Mouse (Mus musculus) brain, embryonic 18.5 days (tissue): Measurements from ENCODE around the gene Fitm2.

Source experiments
- DNase-seq: peaks from one replicate; pipeline ENCODE4 v3.0.0-alpha.2; 2012; ENCODE audit warnings: low read depth, low spot score

Gene Fitm2

DNA sequence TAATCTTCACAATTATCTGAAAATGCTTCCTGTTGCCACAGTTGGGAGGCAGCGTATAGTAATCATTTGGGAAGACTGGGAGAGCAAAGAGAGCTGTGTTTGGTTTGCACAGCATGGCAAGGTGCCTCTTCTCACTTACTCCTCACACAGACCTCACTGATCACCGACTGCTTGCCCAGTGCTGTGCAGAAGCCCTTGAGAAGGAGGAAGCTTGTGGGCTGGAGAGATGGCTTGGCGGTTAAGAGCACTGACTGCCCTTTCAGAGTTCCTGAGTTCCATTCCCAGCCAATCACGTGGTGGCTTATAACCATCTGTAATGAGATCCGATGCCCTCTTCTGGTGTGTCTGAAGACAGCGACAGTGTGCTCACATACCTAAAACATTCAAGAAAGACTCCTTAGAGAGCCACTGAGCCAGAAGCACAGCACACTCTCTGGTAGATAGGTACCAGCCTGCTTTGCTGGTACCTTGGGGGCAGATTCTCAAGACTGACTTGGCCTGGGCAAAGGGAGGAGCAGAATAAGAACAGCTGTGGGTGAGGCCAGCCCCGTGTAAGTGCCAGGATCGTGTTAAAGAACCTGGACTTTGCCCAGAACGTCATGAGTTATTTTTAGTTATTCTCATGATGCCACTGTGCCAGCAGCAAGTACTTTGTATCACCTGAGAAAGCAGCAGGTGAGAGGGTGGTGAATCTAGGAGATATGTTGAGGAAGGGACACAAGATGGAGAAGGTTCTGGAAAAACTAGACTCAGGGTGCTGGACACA lies 49.4 kb downstream of the Fitm2 start:
- no peak for DNase-seq

DNA sequence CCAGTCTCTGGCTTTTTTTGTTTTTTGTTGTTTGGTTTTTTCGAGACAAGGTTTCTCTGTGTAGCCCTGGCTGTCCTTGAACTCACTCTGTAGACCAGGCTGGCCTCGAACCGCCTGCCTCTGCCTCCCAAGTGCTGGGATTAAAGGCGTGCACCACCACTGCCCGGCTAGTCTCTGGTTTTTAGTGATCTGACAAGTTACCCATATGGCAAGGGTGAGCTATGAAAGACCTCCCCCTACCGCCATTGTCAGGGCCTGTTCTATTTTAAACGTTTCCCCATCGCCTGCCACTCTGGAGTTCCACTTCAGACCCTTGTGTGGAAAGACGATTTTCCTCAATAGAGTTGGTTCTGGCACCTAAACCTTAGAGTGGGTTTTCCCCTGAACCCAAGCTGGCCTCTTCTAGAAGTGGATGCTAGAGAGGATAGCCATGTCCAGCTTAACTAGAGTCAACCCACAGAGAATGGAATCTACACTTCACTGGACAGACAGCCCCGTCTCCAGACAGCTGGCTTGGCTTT lies 52.0 kb downstream of the Fitm2 start:
- DNase-seq, result no peak

DNA sequence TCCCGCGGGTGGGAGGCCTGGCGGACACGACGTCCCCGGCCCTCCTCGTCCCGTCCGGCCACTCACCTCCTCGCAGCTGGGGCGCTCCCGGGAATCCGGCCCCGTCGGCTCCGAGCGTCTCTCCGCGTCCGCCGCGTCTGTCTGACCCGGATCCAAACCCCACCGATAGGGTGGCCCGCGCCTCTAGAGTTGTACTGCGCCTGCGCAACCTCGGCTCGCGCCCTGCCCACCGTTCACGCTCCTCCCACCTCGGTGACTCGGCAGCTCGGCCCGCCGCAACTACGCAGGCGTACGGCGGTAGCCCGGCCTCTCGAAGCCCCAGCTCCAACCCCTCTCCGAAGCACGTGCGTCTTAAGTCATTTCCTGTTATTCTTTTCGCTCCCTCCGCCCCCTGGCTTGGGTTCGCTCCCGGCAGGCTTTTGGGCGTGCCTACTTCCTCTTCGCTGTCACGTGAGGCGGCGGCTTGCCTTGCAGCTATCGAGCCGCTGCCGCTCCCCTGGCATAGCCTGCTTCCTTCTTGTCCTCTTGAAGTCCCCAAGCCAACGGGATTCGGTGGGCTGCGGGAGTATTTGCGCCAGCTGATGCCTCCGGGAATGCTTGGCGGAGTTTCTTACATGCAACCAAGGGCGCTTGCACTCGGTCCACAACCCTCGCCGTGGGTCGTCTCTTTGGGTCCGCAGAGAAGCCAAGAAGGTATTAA lies 52.9 kb downstream of the Fitm2 start:
- DNase-seq, result peak; percentile 98

DNA sequence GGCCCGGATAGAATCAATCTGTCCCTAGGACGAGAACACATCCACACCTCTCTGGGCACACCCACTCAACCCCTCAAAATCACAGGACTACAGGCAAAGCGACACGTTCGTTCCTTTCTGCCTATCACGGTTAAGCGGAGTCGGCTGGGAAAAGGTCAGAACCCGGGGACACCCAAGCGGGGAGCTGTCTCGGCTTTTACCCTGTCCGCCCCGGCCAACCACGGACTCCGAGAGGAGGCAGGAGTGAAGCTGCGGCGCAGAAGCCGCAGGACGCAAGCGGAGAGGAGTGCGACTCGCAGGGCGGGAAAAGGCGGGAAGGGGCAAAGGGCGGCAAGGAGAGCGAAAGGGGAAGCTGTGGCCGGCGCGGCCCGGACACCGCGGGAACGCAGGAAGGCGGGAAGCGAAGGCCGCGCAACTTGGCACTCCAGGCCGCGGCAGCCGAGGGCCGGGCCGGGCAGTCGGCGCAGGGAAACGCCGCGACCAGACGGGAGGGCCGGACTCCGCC lies 53.5 kb downstream of the Fitm2 start:
- no peak for DNase-seq

DNA sequence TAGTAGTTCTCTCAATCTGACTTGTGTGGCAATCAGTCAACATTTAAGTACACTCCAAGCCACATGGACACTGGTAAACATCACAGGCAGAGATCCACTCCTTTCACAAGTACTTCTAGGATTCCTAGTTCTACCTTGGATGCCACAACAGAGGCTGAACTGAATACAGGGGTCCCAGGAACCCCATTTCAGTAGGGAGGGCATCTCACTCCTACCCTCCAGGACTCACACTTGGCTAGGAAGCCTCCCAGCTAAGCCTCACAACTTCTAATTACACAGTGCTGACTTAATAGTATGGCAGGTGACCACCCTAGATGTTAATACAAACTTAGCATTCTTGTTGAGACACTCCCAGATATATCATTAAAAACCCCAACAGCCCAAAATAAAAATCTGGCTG lies 54.6 kb downstream of the Fitm2 start:
- DNase-seq, result no peak

DNA sequence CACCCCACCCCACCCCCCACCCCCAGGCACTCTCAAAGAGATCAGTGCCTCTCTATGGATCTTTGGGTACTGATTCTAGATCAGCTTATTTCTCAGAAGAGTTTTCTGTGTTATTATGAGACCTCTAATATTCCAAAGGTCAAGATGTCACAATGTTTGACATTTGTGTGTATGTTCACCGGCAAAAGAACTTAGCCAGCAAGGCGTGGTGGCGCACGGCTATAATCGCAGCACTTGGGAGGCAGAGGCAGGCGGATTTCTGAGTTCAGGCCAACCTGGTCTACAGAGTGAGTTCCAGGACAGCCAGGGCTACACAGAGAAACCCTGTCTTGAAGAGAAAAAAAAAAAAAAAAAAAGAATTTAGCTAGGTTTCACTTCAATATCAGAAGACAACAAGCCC lies 55.4 kb downstream of the Fitm2 start:
- no peak for DNase-seq
